Mouse (Mus musculus): ENCODE data around the gene Klhl3.
A peak's percentile ranks its signal among the peaks of the same experiment; 100 is the strongest.

- TF ChIP-seq POLR2A (IDR thresholded peaks at IDR 0.05; ENCODE audit: insufficient read depth, low read depth, low read length) (no peak), EP300 (IDR thresholded peaks at IDR 0.05; ENCODE audit: insufficient read depth, low read depth, low read length) (no peak), CTCF (IDR thresholded peaks at IDR 0.05) (peak; percentile 55)
Observed at GRCm38 (mm10) chr13:58034985-58035384, 78.4 kb downstream of the Klhl3 start.

All from heart, adult 2 months (tissue).